Mouse (Mus musculus): Measurements from ENCODE around the gene Srrt.

Gene Srrt

DNA sequence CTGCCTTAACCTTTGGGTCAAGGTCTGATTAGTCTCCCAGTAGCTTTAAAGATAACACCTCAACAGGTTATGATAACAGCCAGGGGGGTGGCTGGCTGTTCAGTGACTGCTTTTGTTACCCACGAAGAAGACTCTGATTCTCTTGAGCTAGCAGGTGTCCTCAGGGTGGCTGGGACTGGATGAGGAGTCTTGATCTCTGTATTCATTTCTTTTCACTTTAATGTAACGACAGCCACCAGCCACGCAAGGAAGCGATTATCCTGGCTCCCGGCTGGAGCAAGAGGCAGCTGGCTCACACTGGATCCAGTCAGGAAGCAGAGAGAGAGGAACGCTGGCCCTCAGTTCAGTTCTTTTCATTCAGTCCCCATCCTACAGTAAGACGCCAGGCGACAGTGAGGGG, 29.7 kb upstream of the Srrt start:
- DNase-seq, result no peak

DNA sequence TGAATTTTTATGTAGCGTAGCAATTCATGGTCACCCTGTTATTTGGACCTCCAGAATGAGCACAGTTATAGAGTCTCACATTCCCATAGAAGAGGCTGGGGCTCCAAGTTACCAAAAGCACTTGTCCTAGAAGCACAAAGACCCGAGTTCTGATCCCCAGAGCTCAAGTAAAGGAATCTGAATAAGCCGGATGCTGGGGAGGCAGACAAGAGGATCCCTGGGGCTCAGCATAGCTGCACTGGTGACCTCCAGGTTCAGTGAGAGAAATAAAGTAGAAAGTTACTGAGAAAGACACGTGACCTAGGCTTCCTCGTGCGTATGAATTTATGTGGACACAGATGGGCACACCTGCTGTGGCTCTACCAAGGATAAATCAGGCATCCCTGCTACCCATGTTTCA, 27.6 kb upstream of the Srrt start:
- DNase-seq, result no peak

- no peak for DNase-seq
Measured at GRCm38 (mm10) chr5:137334317-137334716, 26.8 kb upstream of the Srrt start.

- peak; percentile 93 to 96 for DNase-seq
Measured at GRCm38 (mm10) chr5:137333512-137334174, 26.2 kb upstream of the Srrt start, which contains the start of gene Slc12a9. TSS of gene Slc12a9 (minus strand) at chr5:137333597.

- no peak for DNase-seq
Measured at GRCm38 (mm10) chr5:137332857-137333511, 25.5 kb upstream of the Srrt start.

GRCm38 (mm10) chr5:137330910-137331309, 23.4 kb upstream of the Srrt start:
- no peak for DNase-seq

- no peak for DNase-seq
Measured at GRCm38 (mm10) chr5:137320996-137321395, 13.5 kb upstream of the Srrt start.

- no peak for DNase-seq
Measured at GRCm38 (mm10) chr5:137318570-137318969, 11.1 kb upstream of the Srrt start.

DNA sequence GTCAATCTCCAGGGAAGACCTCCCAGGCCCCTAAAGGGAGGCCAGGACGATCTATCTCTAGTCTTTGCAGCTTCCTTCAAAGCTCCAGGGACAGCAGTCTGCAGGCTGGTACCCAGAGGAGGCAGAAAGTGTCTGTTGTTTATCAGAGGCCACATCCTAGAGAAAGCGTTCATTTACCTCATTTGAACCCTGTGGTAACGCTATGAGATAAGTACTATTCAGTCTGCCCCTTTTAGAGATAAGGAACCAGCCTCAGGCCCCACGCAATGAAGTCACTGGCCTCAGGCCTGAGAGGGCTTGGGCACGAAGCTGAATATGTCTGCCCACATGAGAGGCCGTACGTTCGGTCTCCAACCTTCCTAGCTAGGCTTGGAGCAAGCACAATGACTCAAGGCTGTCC, 9.9 kb upstream of the Srrt start:
- no peak for DNase-seq

DNA sequence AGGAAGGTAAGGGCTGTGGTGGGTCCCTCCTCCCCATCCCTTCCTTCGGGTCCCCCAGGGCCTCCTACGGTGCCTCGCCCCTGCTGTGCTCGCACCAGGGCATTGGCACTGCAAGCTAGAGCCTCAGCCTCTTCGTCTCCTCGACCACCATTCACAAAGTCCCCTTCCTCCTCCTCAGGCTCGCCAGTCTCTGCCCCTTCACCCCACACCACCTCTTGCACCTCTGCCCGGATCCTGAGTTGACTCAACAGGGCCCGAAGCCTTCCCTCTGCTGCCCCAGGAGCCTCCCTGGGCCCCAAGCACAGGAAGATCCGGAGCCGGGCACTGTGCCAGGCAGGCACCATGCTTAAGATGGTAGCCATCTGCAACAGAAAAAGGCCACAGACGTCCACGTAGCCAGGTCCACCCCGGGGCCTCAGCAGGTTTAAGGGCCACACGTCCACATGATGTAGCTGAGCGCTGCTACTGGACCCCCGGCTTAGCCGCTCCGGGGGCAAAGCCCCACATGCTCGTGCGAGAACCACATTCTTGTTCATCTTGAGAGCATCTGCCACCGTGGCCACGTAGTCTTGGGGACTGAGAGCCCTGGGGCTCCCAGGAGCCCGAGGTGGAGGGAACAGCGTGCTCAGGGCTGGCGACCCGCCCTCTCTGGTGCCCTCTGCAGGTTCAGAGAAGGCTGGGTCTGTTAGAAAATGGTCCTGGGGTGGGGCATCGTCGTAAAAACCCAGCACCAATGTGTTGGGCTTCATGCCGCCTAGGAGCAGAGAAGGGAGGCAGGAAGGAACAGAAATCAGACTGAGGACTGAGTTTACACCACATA, 7.8 kb upstream of the Srrt start:
- DNase-seq, result peak; percentile 50 to 70

- DNase-seq, result peak in 1 of 2 experiments; percentile 59
Measured at GRCm38 (mm10) chr5:137314193-137315083, 7.0 kb upstream of the Srrt start, which contains the start of gene Trip6. TSS of gene Trip6 (minus strand) at chr5:137314404.

GRCm38 (mm10) chr5:137313466-137314192, 6.2 kb upstream of the Srrt start:
- no peak for DNase-seq

DNA sequence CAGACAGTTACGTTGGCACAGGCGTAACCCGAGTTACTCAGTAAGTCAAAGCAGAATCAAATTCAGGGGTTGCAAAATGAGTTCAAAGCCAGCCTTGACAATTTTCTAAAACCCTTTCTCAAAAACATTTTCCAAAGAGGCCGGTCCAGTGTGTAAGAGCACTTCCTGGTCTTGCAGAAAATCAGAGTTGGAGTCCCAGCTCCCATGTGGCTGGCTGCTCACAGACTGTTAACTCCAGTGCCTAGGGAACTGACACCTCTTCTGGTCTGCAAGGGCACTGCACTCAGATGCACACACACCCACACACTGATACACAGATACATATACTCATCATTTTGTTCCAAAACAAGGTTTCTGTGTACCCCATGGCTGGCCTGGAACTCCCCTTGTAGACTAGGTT, 882 bp upstream of the Srrt start:
- no peak for DNase-seq

- DNase-seq, result no peak
Measured at GRCm38 (mm10) chr5:137306439-137307005, 952 bp downstream of the Srrt start.

DNA sequence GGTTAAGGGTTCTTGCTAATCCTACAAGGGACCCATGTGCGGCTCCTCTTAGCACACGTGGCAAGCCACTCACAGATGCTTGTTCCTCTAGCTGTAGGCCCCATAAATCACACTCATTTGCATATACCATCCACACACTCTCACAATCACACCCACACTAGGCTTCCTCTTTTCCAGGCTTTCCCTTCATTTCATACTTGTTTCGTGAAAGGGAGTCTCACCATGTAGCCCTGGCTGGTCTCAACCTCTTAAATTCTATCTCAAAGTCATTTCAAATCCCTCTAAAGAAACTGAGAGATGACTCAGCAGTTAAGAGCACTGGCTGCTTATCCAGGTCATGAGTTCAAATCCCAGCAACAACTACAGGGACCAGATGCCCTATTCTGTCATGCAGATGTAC, 1.7 kb downstream of the Srrt start:
- no peak for DNase-seq

GRCm38 (mm10) chr5:137304816-137305215, 2.7 kb downstream of the Srrt start:
- no peak for DNase-seq

DNA sequence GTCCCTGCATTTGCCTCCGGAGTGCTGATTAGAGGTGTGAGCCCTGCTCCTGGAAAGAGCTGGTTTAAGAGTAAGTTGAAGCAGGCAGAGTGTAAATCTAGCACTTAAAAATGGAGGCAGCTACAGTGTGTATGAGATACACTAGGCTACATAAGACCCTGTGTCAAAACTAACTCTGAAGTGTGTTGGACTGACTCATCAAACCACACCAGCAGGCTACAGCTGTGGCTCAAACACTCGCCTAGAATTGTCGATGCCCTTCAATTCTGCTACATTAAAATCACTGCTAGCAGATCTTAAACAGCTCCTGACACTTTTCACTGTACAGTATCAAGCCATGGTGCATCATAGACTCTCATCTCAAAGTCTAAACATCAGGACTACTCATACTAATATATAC, 3.3 kb downstream of the Srrt start:
- no peak for DNase-seq

DNA sequence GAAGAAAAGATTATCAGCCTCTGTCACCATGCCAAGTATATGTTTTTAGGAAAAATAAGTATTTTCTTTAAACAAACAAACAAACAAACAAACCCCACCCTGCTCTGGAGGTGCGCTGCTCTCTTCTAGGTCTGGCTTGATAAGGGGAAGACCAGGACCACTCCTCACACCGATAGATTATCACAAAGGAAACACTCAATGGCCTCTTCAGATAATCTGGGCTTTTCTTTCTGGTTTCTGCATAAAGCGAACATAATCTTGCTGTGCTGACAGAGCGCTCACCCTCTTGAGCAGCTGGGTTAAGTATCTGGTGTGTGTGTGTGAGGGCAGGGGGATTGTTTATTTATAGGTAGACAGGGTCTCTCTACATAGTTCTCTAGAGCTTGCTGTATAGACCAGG, 3.9 kb downstream of the Srrt start:
- no peak for DNase-seq

DNA sequence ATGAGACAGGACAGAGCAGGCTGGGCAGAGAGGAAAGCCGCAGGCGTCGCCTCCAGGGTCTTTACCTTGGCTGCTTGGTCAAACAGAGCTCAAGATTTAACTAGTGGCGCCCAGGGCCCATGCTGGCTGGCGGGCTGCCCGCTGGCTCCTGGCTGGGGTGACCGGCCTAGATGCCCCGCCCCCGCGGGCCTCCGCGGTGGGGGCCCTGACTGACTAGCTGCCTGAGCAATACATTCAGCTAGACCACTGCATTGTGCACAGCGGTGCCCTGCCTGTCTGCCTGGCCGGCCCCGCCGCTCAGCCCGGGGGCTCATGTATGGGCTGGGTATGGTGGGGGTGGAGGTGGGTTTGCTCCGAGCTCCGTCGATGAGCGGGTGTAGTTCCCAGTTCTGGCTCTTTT, 6.2 kb downstream of the Srrt start:
- peak in 1 of 2 experiments; percentile 64 for DNase-seq

DNA sequence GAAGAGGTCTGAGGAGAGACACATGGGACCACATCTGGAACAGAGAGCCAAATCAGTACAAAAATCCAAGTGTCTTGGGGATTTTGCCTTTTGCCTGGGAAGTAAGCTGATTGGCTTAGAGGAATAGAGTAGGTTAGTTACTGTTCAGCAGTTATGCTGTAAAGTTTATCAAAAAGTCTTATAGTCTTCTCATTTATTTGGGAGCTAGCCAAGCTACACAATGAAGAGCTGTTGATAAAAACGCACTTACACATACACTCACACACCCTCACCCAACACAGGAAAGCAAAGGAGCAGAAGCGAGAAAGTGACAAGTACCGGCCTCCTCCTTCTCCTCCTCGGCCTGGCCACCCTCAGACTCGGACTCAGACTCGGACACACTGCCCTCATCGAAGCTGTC, 8.2 kb downstream of the Srrt start:
- no peak for DNase-seq

DNA sequence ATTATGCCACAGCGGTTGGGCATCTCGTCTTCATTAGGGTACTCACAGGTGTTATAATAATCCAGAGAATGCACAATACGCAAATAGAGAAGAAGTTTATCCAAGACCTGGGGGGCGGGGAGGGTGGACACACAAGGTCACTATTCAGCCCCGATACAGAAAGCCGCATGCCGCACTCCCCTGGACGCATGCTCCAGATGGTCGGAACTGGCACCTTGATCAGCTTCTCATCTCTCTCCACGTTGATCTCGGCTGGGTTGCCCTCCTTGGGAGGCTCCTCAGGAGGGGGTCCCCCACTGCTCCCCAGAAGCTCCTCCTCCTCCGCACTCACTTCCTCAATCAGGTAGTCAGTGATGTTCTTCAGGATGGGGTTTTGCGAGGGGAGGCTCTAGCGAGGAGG, 10.3 kb downstream of the Srrt start:
- no peak for DNase-seq

DNA sequence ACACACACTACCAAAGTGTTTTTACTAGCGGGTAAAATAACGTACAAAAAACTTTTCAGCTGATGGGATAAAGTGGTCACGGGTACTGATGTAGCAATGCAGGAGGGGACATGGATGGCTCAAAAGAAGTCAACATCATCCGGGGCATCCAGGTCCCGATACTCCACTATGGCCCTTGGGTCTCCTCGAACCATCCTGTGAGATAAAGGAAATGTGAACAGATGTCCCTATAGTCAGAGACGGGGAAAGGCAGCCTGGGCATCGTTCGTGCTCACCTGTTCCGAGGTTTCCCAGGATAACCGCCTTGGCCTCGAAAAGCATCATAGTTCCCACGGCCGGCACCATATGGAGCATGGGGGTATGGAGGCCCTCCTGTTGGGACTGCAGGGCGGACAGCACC, 11.8 kb downstream of the Srrt start:
- no peak for DNase-seq

Data from cerebellum, postnatal 25 days (tissue).